10 mouse cellular contexts compared by ENCODE assay signal in the genomic region with DNA sequence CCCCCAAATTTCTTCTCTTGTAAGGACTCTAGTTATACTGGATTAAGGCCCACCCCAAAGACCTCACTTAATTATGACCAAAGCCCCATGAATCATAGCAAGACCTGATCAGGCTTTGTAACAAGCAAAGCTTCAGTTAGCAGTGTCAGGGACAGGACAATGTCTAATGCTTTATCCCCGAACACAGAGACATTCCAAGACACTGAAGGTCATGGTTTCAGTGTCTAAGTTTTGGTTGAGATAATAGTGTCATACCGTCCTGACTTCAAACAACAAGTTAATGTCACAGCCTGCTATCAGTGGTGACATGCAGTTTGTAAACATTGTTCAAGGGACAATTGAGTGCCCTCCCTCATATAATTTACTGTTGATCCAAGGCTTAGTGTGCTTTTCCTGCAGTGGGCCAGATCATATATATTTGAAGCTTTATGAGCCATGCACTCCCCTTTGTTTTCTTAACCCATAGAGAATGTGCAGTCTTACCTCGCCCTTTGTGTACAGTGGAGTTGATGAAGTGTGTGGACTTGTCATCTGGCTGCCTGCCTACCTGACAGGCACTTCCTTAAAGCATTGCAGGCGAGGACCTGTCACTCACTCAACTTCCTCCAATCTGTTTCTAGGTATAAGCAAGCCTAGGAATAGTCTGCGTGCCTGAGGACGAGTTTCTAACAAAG.
A peak's percentile ranks its signal among the peaks of the same experiment; 100 is the strongest.
DNase-seq lines count a peak whose midpoint lies in the region; ATAC-seq lines count a peak whose summit lies in the region.
"Had no signal": no experiment of that assay in that cellular context is flagged by ENCODE, and none has a peak within 500 bp of the region (broad histone marks: within the 10 kb centered on the region; RNA-seq: fewer than 3 reads in every experiment).

No protein-coding gene starts in this region.

- peak overlapping the region in 1 of 2 experiments; percentile 40; a peak in 1 of 4 replicates for H3K27ac ChIP-seq in heart, embryonic 14.5 days (replicated peaks in 1 of 2; ENCODE audit: control insufficient read depth in 1 of 2, insufficient read depth in 1 of 2, low read depth in 2 of 2, low read length in 2 of 2)
- no peak overlapping the region for H3K27ac ChIP-seq in midbrain, embryonic 15.5 days
- H3K27ac ChIP-seq in midbrain, embryonic 11.5 days (ENCODE audit: low read depth, low read length), result no peak overlapping the region
- H3K27ac ChIP-seq: liver, embryonic 12.5 days had no signal

- no peak; the same call in 1 of the 2 replicates for ATAC-seq in heart, embryonic 14.5 days (ENCODE audit: insufficient number of reproducible peaks, insufficient read depth, low FRiP score, low read depth)
- peak; percentile 32; the same call in 1 of the 2 replicates for ATAC-seq in midbrain, embryonic 15.5 days (replicated peaks)
- no peak for ATAC-seq in midbrain, embryonic 11.5 days (ENCODE audit: low FRiP score)
- ATAC-seq: liver, embryonic 12.5 days had no signal

- intact Hi-C loops in heart, postnatal 36 days (cut with DNase I), result no loop called here

- H3K36me3 ChIP-seq in heart, embryonic 14.5 days (ENCODE audit: control insufficient read depth, insufficient read depth, low read length), result no peaks in the 10 kb centered on the region
- no peaks in the 10 kb centered on the region for H3K36me3 ChIP-seq in midbrain, embryonic 15.5 days (replicated peaks)
- H3K36me3 ChIP-seq in midbrain, embryonic 11.5 days (ENCODE audit: control insufficient read depth, insufficient read depth, low read length), result no peaks in the 10 kb centered on the region
- H3K36me3 ChIP-seq: liver, embryonic 12.5 days had no signal

- peak overlapping the region; percentile 51 for H3K4me2 ChIP-seq in heart, embryonic 14.5 days (ENCODE audit: low read length)
- H3K4me2 ChIP-seq in midbrain, embryonic 15.5 days, result no peak overlapping the region
- H3K4me2 ChIP-seq in midbrain, embryonic 11.5 days, result no peak overlapping the region
- H3K4me2 ChIP-seq: liver, embryonic 12.5 days had no signal

- H3K4me1 ChIP-seq in heart, embryonic 14.5 days (ENCODE audit: control insufficient read depth in 2 of 2, insufficient read depth in 2 of 2, low read length in 2 of 2), result peaks cover 10 to 13% of the 10 kb centered on the region in 2 experiments
- H3K4me1 ChIP-seq in midbrain, embryonic 15.5 days, result no peaks in the 10 kb centered on the region; the same call in 1 of the 2 replicates
- peaks cover 4% of the 10 kb centered on the region; the same call in 1 of the 2 replicates for H3K4me1 ChIP-seq in midbrain, embryonic 11.5 days (ENCODE audit: control insufficient read depth, insufficient read depth, low read length)
- H3K4me1 ChIP-seq: liver, embryonic 12.5 days had no signal

- no peak for DNase-seq in heart, postnatal 36 days
- DNase-seq in midbrain, embryonic 11.5 days (ENCODE audit: low spot score, missing footprints), result no peak
- peak; percentile 58 for DNase-seq in gonadal fat pad, adult 2 months (ENCODE audit: low read depth)
- DNase-seq in yolk sac, embryonic 10.5 days (ENCODE audit: low spot score), result peak; percentile 64
- no peak for DNase-seq in liver
- no peak for DNase-seq in thymus, postnatal 25 days
- DNase-seq: cerebellum, postnatal 14 days had no signal

- H3K27me3 ChIP-seq in heart, embryonic 14.5 days (ENCODE audit: control insufficient read depth, insufficient read depth, low read length), result no peaks in the 10 kb centered on the region
- H3K27me3 ChIP-seq in midbrain, embryonic 15.5 days (replicated peaks), result no peaks in the 10 kb centered on the region
- H3K27me3 ChIP-seq in midbrain, embryonic 11.5 days (ENCODE audit: control insufficient read depth, insufficient read depth, low read length), result no peaks in the 10 kb centered on the region
- H3K27me3 ChIP-seq: liver, embryonic 12.5 days had no signal

- WGBS in heart, embryonic 14.5 days, result 16% methylated on average over 6 of the region's 6 CpGs
- 53% methylated on average over 6 of the region's 6 CpGs for WGBS in midbrain, embryonic 15.5 days
- 63% methylated on average over 6 of the region's 6 CpGs for WGBS in midbrain, embryonic 11.5 days

- H3K9ac ChIP-seq in heart, embryonic 14.5 days (ENCODE audit: low read length), result no peak overlapping the region
- no peak overlapping the region for H3K9ac ChIP-seq in midbrain, embryonic 15.5 days
- no peak overlapping the region for H3K9ac ChIP-seq in midbrain, embryonic 11.5 days (ENCODE audit: low read length)
- H3K9ac ChIP-seq: liver, embryonic 12.5 days had no signal

- no peak overlapping the region for H3K4me3 ChIP-seq in heart, embryonic 14.5 days (ENCODE audit: control insufficient read depth in 1 of 2, insufficient read depth in 1 of 2, low read depth in 1 of 2, low read length in 2 of 2)
- no peak overlapping the region for H3K4me3 ChIP-seq in midbrain, embryonic 15.5 days
- H3K4me3 ChIP-seq in midbrain, embryonic 11.5 days (ENCODE audit: low read depth, low read length), result no peak overlapping the region
- H3K4me3 ChIP-seq: liver, embryonic 12.5 days had no signal

- no peaks in the 10 kb centered on the region for H3K9me3 ChIP-seq in heart, embryonic 14.5 days (ENCODE audit: control insufficient read depth, low read length)
- no peaks in the 10 kb centered on the region for H3K9me3 ChIP-seq in midbrain, embryonic 15.5 days
- no peaks in the 10 kb centered on the region for H3K9me3 ChIP-seq in midbrain, embryonic 11.5 days (ENCODE audit: control insufficient read depth, low read length)
- H3K9me3 ChIP-seq: liver, embryonic 12.5 days had no signal

Comparison
In these comparisons a context has a peak if more than half of its experiments do, and no peak if none do; other contexts are left out.
1. DNase-seq: peak in gonadal fat pad, adult 2 months (single experiment) and yolk sac, embryonic 10.5 days (single experiment); none in heart, postnatal 36 days (0 of 2), midbrain, embryonic 11.5 days (single experiment), liver (single experiment) and thymus, postnatal 25 days (single experiment).